Mouse (Mus musculus) liver, embryonic 14.5 days (tissue): Measurements from ENCODE around the gene Rgs1. TPM values are rescaled to one million over a fixed set of nuclear protein-coding genes. Genes with fewer than 3 reads are reported as not detected.

Experiments
- ATAC-seq: fragments of 200-750 bp; cut with Nextera tagmentation; 2 replicates; pipeline ENCODE4 v1.8.0; 2017; ENCODE audit warnings: moderate number of reproducible peaks, mild to moderate bottlenecking, moderate library complexity; ENCODE audit not compliant: insufficient read depth
- DNase-seq, 3 experiments: peaks; one replicate each; pipeline ENCODE4 v3.0.0-alpha.2; 2012 to 2013; ENCODE audit warnings: low read depth in 3 of 3, low spot score in 3 of 3
- H3K27ac ChIP-seq: fragments of 300-500 bp; sonication (generic); 2 replicates; pipeline ENCODE4 v1.5.1; 2014; ENCODE audit warnings: moderate library complexity, mild to moderate bottlenecking, control low read depth, inconsistent platforms
- H3K27me3 ChIP-seq: fragments of 300-500 bp; sonication (generic); 2 replicates; pipeline ENCODE4 v1.6.1; 2014; ENCODE audit warnings: mild to moderate bottlenecking, low read length, moderate library complexity; ENCODE audit not compliant: control insufficient read depth, insufficient read depth
- H3K36me3 ChIP-seq: fragments of 300-500 bp; sonication (generic); replicated peaks from 2 replicates; pipeline ENCODE4 v1.6.1; 2014; ENCODE audit warnings: low read depth; ENCODE audit not compliant: control insufficient read depth, insufficient read depth
- H3K4me1 ChIP-seq, 2 experiments: fragments of 200-500 bp in 1 of 2; fragments of 300-500 bp in 1 of 2; sonication (generic) in 1 of 2; replicated peaks; 2 replicates each; pipeline ENCODE4 v1.6.1; 2012 to 2014; ENCODE audit warnings: antibody characterized with exemption in 1 of 2, inconsistent platforms in 1 of 2, low read length in 1 of 2; ENCODE audit not compliant: control insufficient read depth in 2 of 2, insufficient read depth in 2 of 2
- H3K4me2 ChIP-seq: fragments of 300-500 bp; sonication (generic); 2 replicates; pipeline ENCODE4 v1.6.1; 2014; ENCODE audit warnings: low read depth, mild to moderate bottlenecking, control low read depth, moderate library complexity
- H3K4me3 ChIP-seq, 2 experiments: fragments of 200-500 bp in 1 of 2; fragments of 300-500 bp in 1 of 2; sonication (generic) in 1 of 2; 2 replicates each; pipeline ENCODE4 v1.5.1; 2012 to 2014; ENCODE audit warnings: low read depth in 2 of 2, low read length in 2 of 2, mild to moderate bottlenecking in 2 of 2, control low read depth in 1 of 2, inconsistent platforms in 1 of 2, moderate library complexity in 1 of 2; ENCODE audit not compliant: insufficient read depth in 1 of 2
- H3K9ac ChIP-seq: fragments of 300-500 bp; sonication (generic); replicated peaks from 2 replicates; pipeline ENCODE4 v1.6.1; 2014; ENCODE audit warnings: mild to moderate bottlenecking, control low read depth, moderate library complexity
- H3K9me3 ChIP-seq: fragments of 300-500 bp; sonication (generic); 2 replicates; pipeline ENCODE4 v1.6.1; 2016; ENCODE audit warnings: low read length, mixed read lengths; ENCODE audit not compliant: control insufficient read depth
- CTCF ChIP-seq: IDR thresholded peaks from 2 replicates; pipeline ENCODE4 v1.5.1; 2016; ENCODE audit warnings: antibody characterized with exemption, low read depth, control low read depth
- EP300 ChIP-seq: IDR thresholded peaks from 2 replicates; pipeline ENCODE4 v1.6.1; 2016; ENCODE audit warnings: antibody characterized with exemption, low read depth
- WGBS: fragments of 180-500 bp; shearing (Covaris S2); extraction: QIAGEN DNeasy Blood & Tissue Kit; methylation state at CpG from one replicate; pipeline ENCODE4 v1.1.7; 2014; ENCODE audit not compliant: insufficient replicate concordance; 5-methylcytosine and 5-hydroxymethylcytosine counted together
- polyA plus RNA-seq, 2 experiments: library from polyadenylated mRNA; depleted of rRNA in 1 of 2; stranded (reverse) in 1 of 2; unstranded in 1 of 2; fragments of >200 nt; fragmentation: Nextera tagmentation in 1 of 2; extraction: Ambion mirVana in 1 of 2; gene quantifications; 2 replicates each; pipeline versions ENCODE4 v1.2.1 to v1.2.3; 2012 to 2014

The Rgs1 gene
- polyA plus RNA-seq, 2 experiments = 0.20 to 0.38 TPM

- ATAC-seq = no peak
- no peaks in the 10 kb centered on the region for H3K9me3 ChIP-seq
- H3K4me1 ChIP-seq = no peaks in the 10 kb centered on the region
- no peaks in the 10 kb centered on the region for H3K27me3 ChIP-seq
- TF ChIP-seq CTCF (no peak), EP300 (no peak)
- DNase-seq = no peak
- WGBS = 62% methylated on average over 3 of the region's 3 CpGs
- H3K9ac ChIP-seq = no peak overlapping the region
- H3K4me2 ChIP-seq = no peak overlapping the region
- no peaks in the 10 kb centered on the region for H3K36me3 ChIP-seq
- no peak overlapping the region for H3K4me3 ChIP-seq
- H3K27ac ChIP-seq = no peak overlapping the region
These were observed 836 bp downstream of the Rgs1 start for GRCm38 (mm10) chr1:144248206-144248605.

GRCm38 (mm10) chr1:144247382-144247781 lies 1.7 kb downstream of the Rgs1 start:
- no peaks in the 10 kb centered on the region for H3K27me3 ChIP-seq
- H3K4me3 ChIP-seq = no peak overlapping the region
- no peak for ATAC-seq

DNA sequence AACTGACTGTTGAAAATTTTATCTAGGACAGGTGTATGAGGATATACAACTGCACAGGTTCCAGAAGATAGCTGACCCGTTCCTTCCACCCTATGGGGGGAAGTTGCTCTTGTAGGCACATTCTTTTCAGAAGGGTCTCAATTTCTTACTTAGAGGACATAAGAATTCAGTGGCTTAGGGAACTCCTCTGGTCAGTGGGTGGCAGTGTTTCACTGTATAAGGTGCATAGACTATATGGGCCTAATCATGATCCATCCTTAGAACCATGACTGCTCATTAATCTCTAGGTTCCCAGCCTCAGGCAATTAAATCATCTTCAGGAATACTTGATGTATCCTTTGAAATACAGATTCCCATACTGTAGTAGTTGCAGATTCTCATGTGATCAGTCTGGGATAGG lies 5.5 kb downstream of the Rgs1 start:
- Histone ChIP-seq H3K4me2 (no peak overlapping the region), H3K4me1 (no peaks in the 10 kb centered on the region), H3K36me3 (no peaks in the 10 kb centered on the region), H3K9me3 (no peaks in the 10 kb centered on the region), H3K27me3 (no peaks in the 10 kb centered on the region), H3K27ac (no peak overlapping the region), H3K9ac (no peak overlapping the region), H3K4me3 (no peak overlapping the region)
- WGBS = 23% methylated on average over 1 of the region's 1 CpGs
- TF ChIP-seq EP300 (no peak), CTCF (no peak)
- no peak for DNase-seq
- ATAC-seq = no peak

More at GRCm38 (mm10) chr1:144247382-144247781, 1.7 kb downstream of the Rgs1 start:
- H3K4me1 ChIP-seq = no peaks in the 10 kb centered on the region
- H3K27ac ChIP-seq = no peak overlapping the region
- no peak overlapping the region for H3K4me2 ChIP-seq
- no peaks in the 10 kb centered on the region for H3K9me3 ChIP-seq
- no peak for TF ChIP-seq CTCF
- no peak for TF ChIP-seq EP300
- no peaks in the 10 kb centered on the region for H3K36me3 ChIP-seq
- H3K9ac ChIP-seq = no peak overlapping the region
- no peak for DNase-seq
- 86% methylated on average over 1 of the region's 1 CpGs for WGBS

DNA sequence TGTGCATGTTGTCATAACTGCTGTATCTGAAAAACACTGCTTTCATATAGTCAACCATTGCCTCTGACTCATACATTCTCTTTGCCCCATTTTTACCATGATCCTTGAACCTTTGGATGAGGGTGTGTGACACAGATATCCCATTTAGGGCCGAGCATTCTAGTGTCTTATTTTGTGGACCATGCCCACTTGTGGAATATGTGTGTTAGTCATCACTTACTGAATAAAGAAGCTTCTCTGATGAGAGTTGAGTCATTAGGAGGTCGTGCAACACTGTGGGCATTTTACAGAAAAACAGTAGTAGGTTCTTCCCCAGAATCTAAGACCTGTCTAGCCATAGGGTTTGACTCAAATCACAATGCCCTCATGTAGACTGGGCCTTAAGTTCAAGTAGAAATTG lies 9.8 kb downstream of the Rgs1 start:
- WGBS = 51% methylated on average over 2 of the region's 2 CpGs
- Histone ChIP-seq H3K9ac (no peak overlapping the region), H3K9me3 (no peaks in the 10 kb centered on the region), H3K27ac (no peak overlapping the region), H3K4me2 (no peak overlapping the region), H3K4me1 (no peaks in the 10 kb centered on the region), H3K27me3 (no peaks in the 10 kb centered on the region), H3K4me3 (no peak overlapping the region), H3K36me3 (no peaks in the 10 kb centered on the region)
- ATAC-seq (no peak), DNase-seq (no peak)
- TF ChIP-seq CTCF (no peak), EP300 (no peak)

- Histone ChIP-seq H3K9me3 (no peaks in the 10 kb centered on the region), H3K9ac (no peak overlapping the region), H3K27ac (no peak overlapping the region), H3K4me3 (no peak overlapping the region), H3K36me3 (no peaks in the 10 kb centered on the region), H3K4me2 (no peak overlapping the region), H3K4me1 (no peaks in the 10 kb centered on the region), H3K27me3 (no peaks in the 10 kb centered on the region)
- no peak for DNase-seq
- TF ChIP-seq CTCF = no peak
- no peak for TF ChIP-seq EP300
- ATAC-seq = no peak
These were observed 33.8 kb downstream of the Rgs1 start for GRCm38 (mm10) chr1:144215230-144215629.

- H3K4me3 ChIP-seq = no peak overlapping the region
- DNase-seq (no peak), ATAC-seq (no peak)
- no peak overlapping the region for H3K9ac ChIP-seq
- TF ChIP-seq CTCF = no peak
- TF ChIP-seq EP300 = no peak
- no peak overlapping the region for H3K27ac ChIP-seq
- H3K27me3 ChIP-seq = no peaks in the 10 kb centered on the region
- no peaks in the 10 kb centered on the region for H3K9me3 ChIP-seq
- no peaks in the 10 kb centered on the region for H3K36me3 ChIP-seq
- H3K4me1 ChIP-seq = no peaks in the 10 kb centered on the region
- H3K4me2 ChIP-seq = no peak overlapping the region
- WGBS = 51% methylated on average over 3 of the region's 3 CpGs
These were observed 38.1 kb downstream of the Rgs1 start for GRCm38 (mm10) chr1:144210912-144211311.
